Mouse (Mus musculus) G1E (cell line): ENCODE measurements around the gene Arhgef7. TPM values are rescaled to one million over a fixed set of nuclear protein-coding genes. Genes with fewer than 3 reads are reported as not detected.
"Not testable (repeated sequence)": the region's sequence is repeated elsewhere in the genome, so short reads cannot be mapped to it uniquely, and the experiment has no call there.

Experiments used
- ATAC-seq: 2 replicates; pipeline ENCODE4 v1.8.0; 2016; ENCODE audit warnings: mild to moderate bottlenecking; ENCODE audit not compliant: insufficient number of reproducible peaks, poor library complexity, low FRiP score, severe bottlenecking; ENCODE audit errors: extremely low read depth
- DNase-seq: peaks from one replicate; pipeline ENCODE4 v3.0.0; 2012; ENCODE audit warnings: low spot score
- H3K27me3 ChIP-seq: 2 replicates; pipeline ENCODE4 v1.6.1; 2012; ENCODE audit warnings: mild to moderate bottlenecking, low read length, inconsistent platforms; ENCODE audit not compliant: insufficient read depth
- H3K36me3 ChIP-seq: replicated peaks from 2 replicates; pipeline ENCODE3; 2012; ENCODE audit warnings: mild to moderate bottlenecking, inconsistent platforms
- H3K4me1 ChIP-seq: 2 replicates; pipeline ENCODE4 v1.6.1; 2012; ENCODE audit warnings: low read depth, low read length, inconsistent platforms, mixed read lengths; ENCODE audit not compliant: insufficient read depth
- H3K4me3 ChIP-seq: 2 replicates; pipeline ENCODE4 v1.5.1; 2012; ENCODE audit warnings: low read depth, mild to moderate bottlenecking, inconsistent platforms, low read length, moderate library complexity, mixed read lengths
- H3K9me3 ChIP-seq: replicated peaks from 2 replicates; pipeline ENCODE4 v1.6.1; 2012; ENCODE audit warnings: inconsistent platforms
- CTCF ChIP-seq: IDR thresholded peaks from 2 replicates; pipeline ENCODE4 v1.5.1; 2012; ENCODE audit warnings: low read depth, low read length, inconsistent platforms, mixed read lengths
- GATA1 ChIP-seq: IDR thresholded peaks from 2 replicates; pipeline ENCODE4 v1.6.1; 2012; ENCODE audit warnings: borderline replicate concordance, low read length, inconsistent platforms, mixed read lengths
- GATA2 ChIP-seq: IDR thresholded peaks from 2 replicates; pipeline ENCODE4 v1.6.1; 2012; ENCODE audit warnings: low read depth, low read length, inconsistent platforms, borderline replicate concordance
- POLR2AphosphoS5 ChIP-seq: IDR thresholded peaks from 2 replicates; pipeline ENCODE4 v1.6.1; 2012; ENCODE audit warnings: low read depth, low read length, inconsistent platforms; ENCODE audit not compliant: insufficient replicate concordance
- TAL1 ChIP-seq: conservative IDR thresholded peaks from 2 replicates; pipeline ENCODE4 v1.6.1; 2012; ENCODE audit warnings: low read depth, low read length, inconsistent platforms, mixed read lengths
- polyA plus RNA-seq: library from polyadenylated mRNA; stranded (reverse); fragments of >175 nt; gene quantifications from 2 replicates; pipeline ENCODE4 v1.2.3, GENCODE M21; 2012
- total RNA-seq, 2 experiments: library from RNA; stranded (forward) in 1 of 2; stranded (reverse) in 1 of 2; fragments of 200-1000 nt in 1 of 2; fragments of >200 nt in 1 of 2; fragmentation: Nextera tagmentation in 1 of 2; gene quantifications; 2 replicates each; pipeline ENCODE4 v1.2.3; 2014 to 2017

Gene Arhgef7
- total and polyA plus RNA-seq, 3 experiments, result 14.7 to 27.8 (median 23.8) TPM

- no peak overlapping the region for H3K4me3 ChIP-seq
- no peak for TF ChIP-seq CTCF
- no peaks in the 10 kb centered on the region for H3K36me3 ChIP-seq
- no peaks in the 10 kb centered on the region for H3K9me3 ChIP-seq
- DNase-seq (no peak), ATAC-seq (no peak)
- peaks cover 28% of the 10 kb centered on the region for H3K27me3 ChIP-seq
- H3K4me1 ChIP-seq, result no peaks in the 10 kb centered on the region; the same call in 1 of the 2 replicates
Observed at GRCm38 (mm10) chr8:11843677-11844315, 116.3 kb downstream of the Arhgef7 start.

- TF ChIP-seq GATA2, result no peak
- no peak for TF ChIP-seq CTCF
- no peak for TF ChIP-seq POLR2AphosphoS5
- TF ChIP-seq GATA1, result no peak
- TF ChIP-seq TAL1, result no peak
- H3K9me3 ChIP-seq, result no peaks in the 10 kb centered on the region
- ATAC-seq (no peak), DNase-seq (no peak)
- H3K4me3 ChIP-seq, result no peak overlapping the region
- H3K27me3 ChIP-seq, result peaks cover 26% of the 10 kb centered on the region
- no peaks in the 10 kb centered on the region for H3K36me3 ChIP-seq
- no peaks in the 10 kb centered on the region; the same call in 1 of the 2 replicates for H3K4me1 ChIP-seq
Observed at GRCm38 (mm10) chr8:11844316-11844685, 116.8 kb downstream of the Arhgef7 start.

- DNase-seq, result no peak
- Histone ChIP-seq H3K4me3 (no peak overlapping the region), H3K27me3 (peaks cover 24% of the 10 kb centered on the region), H3K4me1 (no peaks in the 10 kb centered on the region; the same call in 1 of the 2 replicates), H3K36me3 (no peaks in the 10 kb centered on the region), H3K9me3 (no peaks in the 10 kb centered on the region)
- ATAC-seq, result no peak
- TF ChIP-seq GATA1 (no peak), POLR2AphosphoS5 (no peak), TAL1 (no peak), GATA2 (no peak), CTCF (no peak)
Observed at GRCm38 (mm10) chr8:11846807-11847206, 119.3 kb downstream of the Arhgef7 start.

- no peaks in the 10 kb centered on the region for H3K36me3 ChIP-seq
- no peak overlapping the region for H3K4me3 ChIP-seq
- ATAC-seq (no peak), DNase-seq (no peak)
- no peaks in the 10 kb centered on the region for H3K4me1 ChIP-seq
- TF ChIP-seq POLR2AphosphoS5 (no peak), GATA1 (no peak), TAL1 (no peak), CTCF (0 out of 2 replicates have a peak, but pooled peaks have one; percentile 18), GATA2 (no peak)
- peaks cover 2% of the 10 kb centered on the region; the same call in 1 of the 2 replicates for H3K9me3 ChIP-seq
- no peaks in the 10 kb centered on the region for H3K27me3 ChIP-seq
Observed at GRCm38 (mm10) chr8:11867832-11868231, 140.3 kb downstream of the Arhgef7 start.

GRCm38 (mm10) chr8:11874227-11874626 lies 146.7 kb downstream of the Arhgef7 start:
- DNase-seq, H3K4me1 ChIP-seq, H3K27me3 ChIP-seq, H3K36me3 ChIP-seq, H3K4me3 ChIP-seq, ATAC-seq, H3K9me3 ChIP-seq: not testable (repeated sequence)

GRCm38 (mm10) chr8:11884646-11885045 lies 157.1 kb downstream of the Arhgef7 start:
- TF ChIP-seq CTCF (no peak), GATA2 (no peak), TAL1 (no peak), GATA1 (no peak), POLR2AphosphoS5 (no peak)
- H3K4me3 ChIP-seq, result no peak overlapping the region
- no peaks in the 10 kb centered on the region for H3K9me3 ChIP-seq
- no peak for ATAC-seq
- H3K36me3 ChIP-seq, result no peaks in the 10 kb centered on the region
- H3K27me3 ChIP-seq, result no peaks in the 10 kb centered on the region
- no peaks in the 10 kb centered on the region for H3K4me1 ChIP-seq
- DNase-seq, result no peak

Other genes starting within 250 kb of the Arhgef7 start
- gene Rab20, start 249.0 kb upstream of the Arhgef7 start, total RNA-seq (2014; fragmentation: Nextera tagmentation), result not detected in 2 replicates
- not detected in 2 replicates for gene Rab20, start 249.0 kb upstream of the Arhgef7 start, total RNA-seq (2017)
- not detected in 2 replicates for gene Rab20, start 249.0 kb upstream of the Arhgef7 start, polyA plus RNA-seq
- 63.0 and 78.6 TPM in 2 replicates for gene Naxd, start 230.2 kb upstream of the Arhgef7 start, total RNA-seq (2014; fragmentation: Nextera tagmentation)
- gene Naxd, start 230.2 kb upstream of the Arhgef7 start, total RNA-seq (2017), result 56.3 and 65.8 TPM in 2 replicates
- gene Naxd, start 230.2 kb upstream of the Arhgef7 start, polyA plus RNA-seq, result 38.2 and 46.5 TPM in 2 replicates
- gene Cars2, start 176.9 kb upstream of the Arhgef7 start, total RNA-seq (2014; fragmentation: Nextera tagmentation), result 25.7 and 31.8 TPM in 2 replicates
- gene Cars2, start 176.9 kb upstream of the Arhgef7 start, total RNA-seq (2017), result 47.4 and 57.9 TPM in 2 replicates
- gene Cars2, start 176.9 kb upstream of the Arhgef7 start, polyA plus RNA-seq, result 34.7 and 53.4 TPM in 2 replicates
- gene Ing1, start 172.2 kb upstream of the Arhgef7 start, total RNA-seq (2014; fragmentation: Nextera tagmentation), result 29.7 and 32.2 TPM in 2 replicates
- 43.6 and 45.2 TPM in 2 replicates for gene Ing1, start 172.2 kb upstream of the Arhgef7 start, total RNA-seq (2017)
- gene Ing1, start 172.2 kb upstream of the Arhgef7 start, polyA plus RNA-seq, result 61.5 and 62.6 TPM in 2 replicates
- gene Ankrd10, start 92.0 kb upstream of the Arhgef7 start, total RNA-seq (2014; fragmentation: Nextera tagmentation), result 71.8 TPM in 2 replicates
- 72.0 and 80.6 TPM in 2 replicates for gene Ankrd10, start 92.0 kb upstream of the Arhgef7 start, total RNA-seq (2017)
- 53.4 and 69.1 TPM in 2 replicates for gene Ankrd10, start 92.0 kb upstream of the Arhgef7 start, polyA plus RNA-seq
- not detected in 2 replicates for gene 1700016D06Rik, start 26.7 kb upstream of the Arhgef7 start, total RNA-seq (2014; fragmentation: Nextera tagmentation)
- 0.22 TPM in 1 of 2 replicates, not detected in the other for gene 1700016D06Rik, start 26.7 kb upstream of the Arhgef7 start, total RNA-seq (2017)
- not detected in 2 replicates for gene 1700016D06Rik, start 26.7 kb upstream of the Arhgef7 start, polyA plus RNA-seq
- not detected in 2 replicates for gene Tex29, start 112.8 kb downstream of the Arhgef7 start, total RNA-seq (2014; fragmentation: Nextera tagmentation)
- not detected in 2 replicates for gene Tex29, start 112.8 kb downstream of the Arhgef7 start, total RNA-seq (2017)
- 0.13 TPM in 1 of 2 replicates, not detected in the other for gene Tex29, start 112.8 kb downstream of the Arhgef7 start, polyA plus RNA-seq